Mouse (Mus musculus) hindbrain, embryonic 15.5 days (tissue): ENCODE measurements around the gene Wdr47. TPM values are rescaled to one million over a fixed set of nuclear protein-coding genes. Genes with fewer than 3 reads are reported as not detected.
"Not testable (repeated sequence)": the region's sequence is repeated elsewhere in the genome, so short reads cannot be mapped to it uniquely, and the experiment has no call there.

ENCODE experiments used
- ATAC-seq: fragments of 200-750 bp; cut with Nextera tagmentation; 2 replicates; pipeline ENCODE4 v1.8.0; 2017; ENCODE audit warnings: low read depth, moderate number of reproducible peaks, moderate TSS enrichment; ENCODE audit not compliant: low FRiP score
- H3K27ac ChIP-seq: fragments of 300-500 bp; sonication (generic); replicated peaks from 2 replicates; pipeline ENCODE4 v1.5.1; 2015; ENCODE audit warnings: mild to moderate bottlenecking, inconsistent platforms
- H3K27me3 ChIP-seq: fragments of 300-500 bp; sonication (generic); 2 replicates; pipeline ENCODE4 v1.6.1; 2015; ENCODE audit warnings: control low read depth, inconsistent platforms
- H3K36me3 ChIP-seq: fragments of 300-500 bp; sonication (generic); 2 replicates; pipeline ENCODE4 v1.6.1; 2015; ENCODE audit warnings: control low read depth, inconsistent platforms
- H3K4me1 ChIP-seq: fragments of 300-500 bp; sonication (generic); replicated peaks from 2 replicates; pipeline ENCODE4 v1.6.1; 2015; ENCODE audit warnings: control low read depth, inconsistent platforms
- H3K4me2 ChIP-seq: fragments of 300-500 bp; sonication (generic); 2 replicates; pipeline ENCODE4 v1.6.1; 2015; ENCODE audit warnings: moderate library complexity, mild to moderate bottlenecking, inconsistent platforms
- H3K4me3 ChIP-seq: fragments of 300-500 bp; sonication (generic); 2 replicates; pipeline ENCODE4 v1.5.1; 2015; ENCODE audit warnings: mild to moderate bottlenecking, inconsistent platforms
- H3K9ac ChIP-seq: fragments of 300-500 bp; sonication (generic); 2 replicates; pipeline ENCODE4 v1.6.1; 2015; ENCODE audit warnings: inconsistent platforms
- H3K9me3 ChIP-seq: fragments of 300-500 bp; sonication (generic); 2 replicates; pipeline ENCODE4 v1.6.1; 2016; ENCODE audit warnings: control low read depth, inconsistent platforms
- WGBS: fragments of 180-500 bp; shearing (Covaris S2); methylation state at CpG from one replicate; pipeline ENCODE4 v1.1.7; 2015; 5-methylcytosine and 5-hydroxymethylcytosine counted together
- polyA plus RNA-seq: library from polyadenylated mRNA; unstranded; fragments of >200 nt; fragmentation: Nextera tagmentation; extraction: Ambion mirVana; gene quantifications from 2 replicates; pipeline ENCODE4 v1.2.1, GENCODE M21; 2015

The Wdr47 gene
- polyA plus RNA-seq, 1 experiment from 2014 or later = 103 TPM

DNA sequence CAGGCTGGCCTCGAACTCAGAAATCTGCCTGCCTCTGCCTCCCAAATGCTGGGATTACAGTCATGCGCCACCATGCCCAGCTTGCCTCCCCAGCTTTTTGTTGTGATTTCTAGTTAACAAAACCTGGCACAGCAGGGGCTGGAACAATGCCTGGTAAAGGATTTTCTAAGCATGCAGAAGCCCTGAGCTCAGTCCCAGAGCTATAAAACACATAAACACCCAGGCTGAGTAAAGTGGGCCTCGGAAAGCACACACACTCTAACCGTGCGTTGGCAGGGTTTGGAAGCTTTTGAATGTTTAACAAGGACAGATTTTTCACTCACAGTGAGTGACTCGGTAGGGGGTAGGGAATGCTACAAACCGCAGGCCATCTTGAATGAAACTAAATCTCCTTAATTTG is 55.0 kb downstream of the Wdr47 start:
- Histone ChIP-seq H3K36me3 (peaks cover 31% of the 10 kb centered on the region), H3K4me2 (no peak overlapping the region), H3K9me3 (no peaks in the 10 kb centered on the region), H3K4me3 (no peak overlapping the region), H3K27ac (no peak overlapping the region), H3K9ac (no peak overlapping the region), H3K4me1 (no peaks in the 10 kb centered on the region), H3K27me3 (no peaks in the 10 kb centered on the region)
- no peak for ATAC-seq
- WGBS = 53% methylated on average over 7 of the region's 7 CpGs

GRCm38 (mm10) chr3:108647681-108648080 is 56.6 kb downstream of the Wdr47 start:
- not testable (repeated sequence) for H3K4me3 ChIP-seq, H3K27me3 ChIP-seq, H3K9me3 ChIP-seq, H3K4me2 ChIP-seq, H3K4me1 ChIP-seq, H3K27ac ChIP-seq, ATAC-seq, H3K9ac ChIP-seq
- WGBS = 40% methylated on average over 5 of the region's 5 CpGs
- H3K36me3 ChIP-seq = peaks cover 25% of the 10 kb centered on the region

GRCm38 (mm10) chr3:108652866-108653642 is 62.0 kb downstream of the Wdr47 start:
- Histone ChIP-seq H3K4me1 (peaks cover 18% of the 10 kb centered on the region), H3K9me3 (no peaks in the 10 kb centered on the region), H3K27ac (no peak overlapping the region), H3K4me2 (peak overlapping the region; percentile 67), H3K4me3 (no peak overlapping the region), H3K27me3 (no peaks in the 10 kb centered on the region), H3K9ac (no peak overlapping the region), H3K36me3 (no peaks in the 10 kb centered on the region)
- ATAC-seq = no peak
- WGBS = 25% methylated on average over 9 of the region's 9 CpGs

DNA sequence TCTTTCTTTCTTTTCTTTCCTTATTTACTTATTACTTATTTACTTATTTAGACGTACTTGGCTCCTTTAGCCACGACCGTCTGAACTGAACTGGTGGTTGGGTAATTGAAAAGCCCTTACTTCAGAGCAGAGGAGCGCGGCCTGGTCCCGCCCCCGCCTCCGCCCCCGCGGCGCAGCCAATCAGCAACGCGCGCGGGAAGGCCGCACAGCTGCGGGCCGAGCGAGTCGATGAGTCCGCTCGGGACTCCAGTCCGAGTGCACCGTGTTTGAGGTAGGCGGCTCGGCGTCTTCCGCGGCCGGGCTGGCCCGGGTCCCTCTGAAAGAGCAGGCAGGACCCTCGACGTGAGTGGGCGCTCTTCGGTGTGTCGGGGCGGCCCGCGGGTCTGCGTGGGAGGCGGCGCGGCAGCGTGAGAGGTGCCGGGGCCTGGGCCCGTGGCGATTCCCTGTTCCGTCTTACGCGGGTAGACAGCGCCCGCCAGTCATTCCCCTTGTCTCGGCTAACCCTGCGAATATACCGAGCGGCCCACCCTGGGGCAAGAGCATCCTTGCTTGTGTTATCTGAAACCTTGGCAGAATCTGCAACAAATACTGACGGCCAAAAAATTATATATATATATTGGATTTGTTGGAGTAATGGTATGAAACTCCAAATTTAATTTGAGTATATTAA is 62.8 kb downstream of the Wdr47 start, which contains the start of gene Clcc1:
Gene Clcc1, plus strand, starts transcription at position 204 of the 670 bp plus-strand sequence.
- peak within 1 kb of the TSS; percentile 94 for H3K9ac ChIP-seq
- WGBS = under 1% methylated on average over 57 of the region's 57 CpGs
- H3K9me3 ChIP-seq = no peaks in the 10 kb centered on the region
- ATAC-seq = peak; percentile 97
- peak within 1 kb of the TSS; percentile 98 for H3K4me3 ChIP-seq
- H3K36me3 ChIP-seq = no peaks in the 10 kb centered on the region
- H3K4me1 ChIP-seq = peaks cover 18% of the 10 kb centered on the region
- H3K4me2 ChIP-seq = peak within 1 kb of the TSS; percentile 67
- peak within 1 kb of the TSS; percentile 94 for H3K27ac ChIP-seq
- H3K27me3 ChIP-seq = no peaks in the 10 kb centered on the region

- Histone ChIP-seq H3K4me3 (peak overlapping the region; percentile 98), H3K27me3 (no peaks in the 10 kb centered on the region), H3K4me1 (peaks cover 18% of the 10 kb centered on the region), H3K4me2 (peak overlapping the region; percentile 67), H3K27ac (0 out of 2 replicates have a peak overlapping the region, but pooled peaks have one; percentile 94), H3K36me3 (no peaks in the 10 kb centered on the region), H3K9ac (peak overlapping the region; percentile 94), H3K9me3 (no peaks in the 10 kb centered on the region)
- 38% methylated on average over 14 of the region's 14 CpGs for WGBS
- ATAC-seq = no peak
Measured at GRCm38 (mm10) chr3:108654566-108654965, 63.5 kb downstream of the Wdr47 start.

- Histone ChIP-seq H3K9ac (no peak overlapping the region), H3K36me3 (no peaks in the 10 kb centered on the region), H3K4me2 (no peak overlapping the region), H3K4me1 (peaks cover 18% of the 10 kb centered on the region), H3K27me3 (no peaks in the 10 kb centered on the region), H3K4me3 (no peak overlapping the region), H3K27ac (no peak overlapping the region), H3K9me3 (no peaks in the 10 kb centered on the region)
- WGBS = 75% methylated on average over 7 of the region's 7 CpGs
- ATAC-seq = no peak
Measured at GRCm38 (mm10) chr3:108655486-108655885, 64.4 kb downstream of the Wdr47 start.

GRCm38 (mm10) chr3:108658612-108659011 is 67.5 kb downstream of the Wdr47 start:
- H3K9me3 ChIP-seq = no peaks in the 10 kb centered on the region
- no peak overlapping the region for H3K27ac ChIP-seq
- no peak overlapping the region for H3K4me3 ChIP-seq
- 96% methylated on average over 9 of the region's 9 CpGs for WGBS
- H3K27me3 ChIP-seq = no peaks in the 10 kb centered on the region
- ATAC-seq = no peak
- H3K4me1 ChIP-seq = peaks cover 13% of the 10 kb centered on the region
- H3K4me2 ChIP-seq = no peak overlapping the region
- peaks cover 18% of the 10 kb centered on the region for H3K36me3 ChIP-seq
- H3K9ac ChIP-seq = no peak overlapping the region

DNA sequence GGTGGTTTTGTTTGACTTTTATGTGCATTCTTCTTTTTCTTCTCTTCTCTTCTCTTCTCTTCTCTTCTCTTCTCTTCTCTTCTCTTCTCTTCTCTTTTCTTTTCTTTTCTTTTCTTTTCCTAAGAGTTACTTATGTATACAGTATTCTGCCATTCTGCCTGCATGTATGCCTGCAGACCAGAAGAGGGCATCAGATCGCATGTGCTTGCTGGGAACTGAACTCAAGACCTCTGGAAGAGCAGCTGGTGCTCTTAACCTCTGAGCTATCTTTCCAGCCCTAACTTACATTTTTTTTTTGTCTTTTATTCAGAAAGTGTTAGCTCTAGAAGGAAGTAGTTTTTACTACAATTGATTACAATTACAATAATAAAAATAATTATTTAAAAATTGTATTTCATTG is 69.9 kb downstream of the Wdr47 start:
- Histone ChIP-seq H3K4me3 (no peak overlapping the region), H3K27me3 (no peaks in the 10 kb centered on the region), H3K27ac (no peak overlapping the region), H3K4me1 (no peaks in the 10 kb centered on the region), H3K9me3 (no peaks in the 10 kb centered on the region), H3K9ac (no peak overlapping the region), H3K36me3 (peaks cover 33% of the 10 kb centered on the region), H3K4me2 (no peak overlapping the region)
- ATAC-seq = no peak
- WGBS = 94% methylated on average over 1 of the region's 1 CpGs

- Histone ChIP-seq H3K4me2 (no peak overlapping the region), H3K9me3 (no peaks in the 10 kb centered on the region), H3K27ac (no peak overlapping the region), H3K4me1 (no peaks in the 10 kb centered on the region), H3K4me3 (no peak overlapping the region), H3K27me3 (no peaks in the 10 kb centered on the region), H3K9ac (no peak overlapping the region), H3K36me3 (peaks cover 71% of the 10 kb centered on the region)
- WGBS = 63% methylated on average over 4 of the region's 4 CpGs
- 0 out of 2 replicates have a peak, but pooled peaks have one; percentile 30 for ATAC-seq
Measured at GRCm38 (mm10) chr3:108676616-108677015, 85.5 kb downstream of the Wdr47 start.

GRCm38 (mm10) chr3:108681004-108681403 is 89.9 kb downstream of the Wdr47 start:
- Histone ChIP-seq H3K9me3 (no peaks in the 10 kb centered on the region), H3K36me3 (peaks cover 55% of the 10 kb centered on the region), H3K27me3 (no peaks in the 10 kb centered on the region), H3K4me2 (no peak overlapping the region), H3K9ac (no peak overlapping the region), H3K4me3 (no peak overlapping the region), H3K27ac (no peak overlapping the region), H3K4me1 (no peaks in the 10 kb centered on the region)
- no peak for ATAC-seq
- WGBS = 76% methylated on average over 4 of the region's 4 CpGs

DNA sequence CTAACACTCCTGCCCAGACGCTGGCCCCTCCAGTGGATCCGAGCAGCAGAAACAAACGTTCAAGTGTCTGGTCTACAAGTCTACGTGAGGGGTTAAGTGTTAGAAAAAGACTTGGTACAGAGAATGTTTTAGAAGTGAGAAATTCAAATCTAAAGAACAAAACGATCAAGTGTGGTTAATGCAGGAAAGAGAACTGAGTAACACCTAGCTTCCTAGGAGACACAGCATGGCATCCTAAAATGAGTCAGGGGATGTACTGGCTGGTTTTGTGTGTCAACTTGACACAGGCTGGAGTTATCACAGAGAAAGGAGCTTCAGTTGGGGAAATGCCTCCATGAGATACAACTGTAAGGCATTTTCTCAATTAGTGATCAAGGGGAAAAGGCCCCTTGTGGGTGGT is 92.5 kb downstream of the Wdr47 start:
- H3K9ac ChIP-seq, ATAC-seq, H3K27ac ChIP-seq, H3K9me3 ChIP-seq, H3K4me3 ChIP-seq, H3K4me2 ChIP-seq, H3K4me1 ChIP-seq, H3K27me3 ChIP-seq: not testable (repeated sequence)
- H3K36me3 ChIP-seq = peaks cover 38% of the 10 kb centered on the region
- WGBS = 98% methylated on average over 5 of the region's 5 CpGs

DNA sequence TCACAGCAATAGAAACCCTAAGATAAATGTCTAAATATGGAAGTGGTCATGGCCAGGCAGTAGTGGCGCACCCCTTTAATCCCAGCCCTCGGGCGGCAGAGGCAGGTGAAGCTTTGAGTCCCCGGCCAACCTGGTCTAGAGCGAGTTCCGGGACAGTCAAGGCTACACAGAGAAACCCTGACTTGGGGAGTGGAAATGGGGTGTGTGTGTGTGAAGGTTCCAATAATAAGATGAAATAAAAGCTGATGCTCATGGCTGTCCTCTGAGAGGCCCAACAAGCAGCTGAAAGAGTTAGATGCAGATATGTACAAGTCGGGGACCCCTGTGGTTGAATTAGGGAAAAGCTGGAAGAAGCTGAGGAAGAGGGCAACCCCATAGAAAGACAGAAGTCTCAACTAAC is 94.6 kb downstream of the Wdr47 start:
- Histone ChIP-seq H3K9me3 (no peaks in the 10 kb centered on the region), H3K4me3 (no peak overlapping the region), H3K4me2 (no peak overlapping the region), H3K27ac (no peak overlapping the region), H3K36me3 (peaks cover 29% of the 10 kb centered on the region), H3K27me3 (no peaks in the 10 kb centered on the region), H3K9ac (no peak overlapping the region), H3K4me1 (no peaks in the 10 kb centered on the region)
- ATAC-seq = no peak
- whole genome bisulfite sequencing = 98% methylated on average over 7 of the region's 7 CpGs
